Mouse (Mus musculus) CD8-positive naive resting alpha-beta T cell, adult 57 days (primary cell): ENCODE measurements around the gene Phb2. TPM values are rescaled to one million over a fixed set of nuclear protein-coding genes. Genes with fewer than 3 reads are reported as not detected.

Source experiments
- total RNA-seq: library from RNA; stranded (reverse); gene quantifications from one replicate; pipeline ENCODE4 v1.2.4, GENCODE M21; 2023

The Phb2 gene
- 159 TPM for total RNA-seq

DNA sequence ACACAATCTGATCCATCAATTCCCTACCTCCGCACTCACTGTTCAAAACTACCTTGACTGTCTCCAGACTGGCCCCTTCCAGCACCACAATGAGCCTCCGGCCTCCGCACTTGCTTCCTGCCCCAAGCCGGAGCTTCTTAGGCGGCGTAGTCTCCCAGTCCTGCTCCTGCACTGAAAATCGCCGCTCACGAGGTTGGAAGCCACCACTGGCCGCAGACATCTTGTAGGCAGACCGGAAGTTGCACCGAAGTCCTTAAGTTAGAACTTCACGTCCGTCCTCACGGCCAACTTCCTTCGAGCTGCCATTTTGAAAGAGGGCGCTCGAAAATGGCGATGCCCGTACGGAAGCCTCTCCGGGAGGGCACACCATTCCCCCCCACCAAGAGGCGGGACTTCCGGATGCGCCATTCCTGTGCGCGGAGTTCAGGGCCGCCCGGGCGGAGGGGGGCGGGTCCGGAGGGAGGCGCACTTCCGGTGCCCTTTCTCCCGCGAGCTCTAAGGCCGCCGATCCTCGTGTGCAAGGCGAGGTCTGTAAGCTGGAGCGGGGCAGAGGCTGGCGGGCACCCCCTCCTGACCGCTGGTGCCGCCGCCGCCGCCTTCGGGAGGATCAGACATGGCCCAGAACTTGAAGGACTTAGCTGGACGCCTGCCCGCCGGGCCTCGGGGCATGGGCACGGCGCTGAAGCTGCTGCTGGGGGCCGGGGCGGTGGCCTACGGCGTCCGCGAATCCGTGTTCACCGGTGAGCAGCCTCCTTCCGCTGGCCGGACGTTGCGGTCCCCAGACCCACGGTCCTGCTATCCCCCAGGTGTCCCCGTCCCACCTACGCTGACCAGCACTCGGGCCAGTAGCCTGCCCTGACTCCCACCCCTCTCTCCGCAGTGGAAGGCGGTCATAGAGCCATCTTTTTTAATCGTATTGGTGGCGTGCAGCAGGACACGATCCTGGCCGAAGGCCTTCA lies at the start of gene Phb2, which contains the start of gene Emg1:
Gene Phb2, plus strand, starts transcription at position 513 of the 959 bp plus-strand sequence.
Gene Emg1, minus strand, starts transcription at position 355 of the 959 bp plus-strand sequence.

DNA sequence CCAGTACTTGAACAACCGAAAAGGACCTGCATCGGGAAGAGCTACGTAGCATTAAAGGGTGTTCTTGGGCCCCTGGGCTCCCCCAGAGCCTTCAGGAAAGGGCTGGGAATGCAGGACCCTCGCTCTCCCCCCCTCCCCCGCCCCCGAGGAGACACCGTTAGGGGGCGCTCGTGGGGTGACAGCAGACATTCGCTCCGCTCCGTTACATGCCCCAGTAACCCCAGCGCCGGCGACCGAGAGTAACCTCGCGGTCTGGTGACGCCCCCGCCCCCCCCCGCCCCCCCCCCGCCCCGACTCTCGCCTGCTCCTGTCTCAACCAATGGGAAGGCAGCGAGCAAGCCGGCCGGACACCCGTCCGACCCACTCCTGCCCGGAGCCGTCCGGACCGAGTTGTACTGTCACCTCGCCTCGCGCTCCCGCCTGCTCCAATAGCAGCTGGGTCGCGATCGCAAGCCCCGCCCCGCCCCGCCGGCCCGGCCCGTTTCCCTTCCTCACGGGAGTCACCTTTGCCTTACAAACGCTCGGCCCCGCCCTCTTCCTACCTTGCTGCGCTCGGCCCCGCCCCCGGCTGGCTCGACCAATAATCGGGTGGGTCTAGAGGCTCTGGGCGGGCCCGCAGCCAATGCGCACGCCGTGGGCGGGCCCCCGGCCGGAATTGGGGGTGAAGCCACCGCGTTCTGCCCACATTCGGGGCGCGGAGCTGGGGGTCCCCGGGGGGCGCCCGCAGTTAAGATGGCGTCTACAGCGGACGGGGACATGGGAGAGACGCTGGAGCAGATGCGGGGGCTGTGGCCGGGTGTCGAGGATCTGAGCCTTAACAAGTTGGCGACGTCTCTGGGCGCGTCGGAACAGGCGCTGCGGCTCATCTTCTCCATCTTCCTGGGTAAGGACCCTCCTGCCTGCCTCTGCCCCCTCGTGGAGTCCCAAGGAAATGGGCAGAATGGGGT lies 49.4 kb upstream of the Phb2 start, which contains the start of gene Lpcat3:
Gene Lpcat3, plus strand, starts transcription at position 551 of the 947 bp plus-strand sequence.

DNA sequence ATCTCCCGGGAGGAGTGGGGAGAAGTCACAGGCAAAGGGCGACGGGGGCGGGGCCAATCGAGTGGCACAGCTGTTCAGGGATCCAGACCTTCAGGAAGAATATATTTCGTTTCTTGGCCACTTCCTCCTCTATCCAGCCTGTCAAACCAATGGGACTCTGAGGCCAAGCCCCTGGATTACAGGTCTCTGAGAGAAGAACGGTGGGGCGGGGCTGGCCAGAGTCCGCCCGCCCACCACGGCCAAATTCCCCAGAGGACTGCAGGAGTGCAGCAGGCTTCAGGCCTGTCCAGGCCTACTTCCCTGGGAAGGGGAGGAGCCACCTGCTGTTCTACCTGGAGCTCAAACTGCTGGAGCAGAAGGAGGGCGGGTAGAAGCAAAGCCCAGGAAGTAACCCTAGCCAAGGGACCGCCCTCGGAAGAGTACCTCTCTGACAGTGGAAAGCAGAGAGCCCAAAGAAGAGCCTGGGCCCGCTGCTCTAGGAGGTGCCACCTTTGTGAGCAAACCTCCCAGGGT lies 26.4 kb downstream of the Phb2 start, which contains the start of gene Ptpn6:
Gene Ptpn6, minus strand, starts transcription at position 204 of the 513 bp plus-strand sequence.

DNA sequence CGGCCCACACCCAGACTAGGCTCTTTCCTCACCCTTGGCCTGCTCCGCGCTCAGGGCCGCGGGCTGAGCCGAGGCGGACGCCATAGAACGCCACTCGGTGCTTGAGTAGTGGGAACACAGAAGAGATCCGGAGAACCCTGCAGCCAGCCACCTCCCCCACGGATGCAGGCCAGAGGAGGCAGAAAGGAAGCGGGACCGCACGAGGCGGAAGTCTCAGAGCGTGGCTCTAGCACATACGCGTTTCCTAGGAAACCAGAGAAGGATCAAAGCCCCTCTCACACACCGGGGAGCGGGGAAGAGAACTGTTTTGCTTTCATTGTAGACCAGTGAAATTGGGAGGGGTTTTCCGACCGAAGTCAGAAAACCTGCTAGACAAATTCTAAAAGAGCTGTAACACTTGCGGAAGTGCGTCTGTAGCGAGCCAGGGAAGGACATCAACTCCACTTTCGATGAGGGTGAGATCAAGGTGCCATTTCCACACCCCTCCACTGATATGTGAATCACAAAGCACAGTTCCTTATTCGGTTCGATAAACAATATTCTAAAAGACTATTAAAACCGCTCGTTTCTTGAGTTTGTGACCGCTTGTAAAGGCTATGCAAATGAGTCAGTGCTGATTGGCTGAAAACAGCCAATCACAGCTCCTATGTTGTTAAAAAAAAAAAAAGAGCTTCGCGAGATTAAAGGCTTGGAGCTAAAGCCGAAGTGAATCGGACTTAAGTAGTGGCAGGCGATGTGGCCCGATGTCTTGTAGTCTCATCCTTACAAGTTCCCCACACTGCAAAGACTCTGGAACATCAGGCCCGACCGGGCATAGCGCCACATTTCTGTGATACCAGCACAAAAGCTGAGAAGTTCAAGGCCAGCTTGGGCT lies 29.0 kb downstream of the Phb2 start, which contains the start of gene Grcc10:
Gene Grcc10, minus strand, starts transcription at position 487 of the 874 bp plus-strand sequence.

DNA sequence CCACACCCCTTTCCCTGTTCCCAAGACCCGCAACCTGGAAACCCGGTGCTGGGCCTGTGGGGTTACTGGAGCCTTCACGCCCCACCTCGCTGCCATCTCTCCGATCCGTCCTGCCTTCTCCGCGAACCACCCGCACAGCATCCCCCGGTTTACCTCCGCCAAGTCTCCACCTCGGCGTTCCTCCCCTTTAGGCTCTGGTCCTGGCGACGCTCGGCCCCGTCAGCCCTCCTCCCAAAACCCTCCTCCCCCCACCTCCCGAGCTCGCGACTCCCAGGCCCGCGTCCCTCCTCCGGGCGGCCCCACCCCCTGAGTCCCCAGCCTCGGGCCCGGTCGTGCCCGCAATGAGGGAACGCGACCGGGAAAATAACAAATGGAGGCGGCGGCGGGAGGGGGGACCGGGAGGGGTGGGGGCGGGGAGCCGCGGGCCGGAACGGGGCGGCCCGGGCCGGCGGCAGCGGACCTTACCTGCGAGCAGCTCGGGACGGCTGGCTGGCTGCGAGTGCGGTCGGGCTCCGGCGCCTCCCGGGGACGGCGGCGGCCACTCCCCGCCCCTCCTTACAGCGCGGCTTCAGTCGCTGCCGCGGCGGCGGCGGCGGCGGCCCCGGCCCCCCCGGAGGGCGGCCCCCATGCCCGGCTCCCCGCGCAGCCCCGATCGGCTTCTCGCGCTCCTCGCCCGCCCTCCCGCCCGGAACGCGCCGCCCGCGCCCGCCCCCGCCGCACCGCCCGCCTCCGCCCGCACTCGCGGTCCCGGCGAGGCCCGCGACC lies 43.9 kb downstream of the Phb2 start, which contains the start of the genes Gm45234 and Atn1:
Gene Gm45234, minus strand, starts transcription at position 191 of the 765 bp plus-strand sequence.
Gene Atn1, minus strand, starts transcription at position 694 of the 765 bp plus-strand sequence.

Other genes with a start within 250 kb of the Phb2 start
- gene Clstn3, start 247.5 kb upstream of the Phb2 start, total RNA-seq = 143 TPM
- 0.34 TPM for gene C1rl, start 219.2 kb upstream of the Phb2 start, total RNA-seq
- not detected for gene C1ra, start 199.9 kb upstream of the Phb2 start, total RNA-seq
- not detected for gene C1s1, start 170.0 kb upstream of the Phb2 start, total RNA-seq
- not detected for gene C1rb, start 142.0 kb upstream of the Phb2 start, total RNA-seq
- not detected for gene C1s2, start 76.3 kb upstream of the Phb2 start, total RNA-seq
- gene Lpcat3, start 49.3 kb upstream of the Phb2 start, total RNA-seq = 56.7 TPM
- gene Emg1, start 158 bp upstream of the Phb2 start, total RNA-seq = 154 TPM
- 191 TPM for gene Ptpn6, start 26.4 kb downstream of the Phb2 start, total RNA-seq
- 226 TPM for gene Grcc10, start 29.0 kb downstream of the Phb2 start, total RNA-seq
- gene Gm45234, start 43.7 kb downstream of the Phb2 start, total RNA-seq = 3.8 TPM
- gene Atn1, start 44.2 kb downstream of the Phb2 start, total RNA-seq = 107 TPM
- gene Eno2, start 57.3 kb downstream of the Phb2 start, total RNA-seq = 1.4 TPM
- 10.1 TPM for gene Lrrc23, start 67.4 kb downstream of the Phb2 start, total RNA-seq
- gene Spsb2, start 96.3 kb downstream of the Phb2 start, total RNA-seq = 3.6 TPM
- gene Tpi1, start 102.0 kb downstream of the Phb2 start, total RNA-seq = 26.1 TPM
- 79.3 TPM for gene Usp5, start 117.1 kb downstream of the Phb2 start, total RNA-seq
- 2.0 TPM for gene Cdca3, start 117.2 kb downstream of the Phb2 start, total RNA-seq
- not detected for gene Gnb3, start 127.9 kb downstream of the Phb2 start, total RNA-seq
- gene P3h3, start 145.4 kb downstream of the Phb2 start, total RNA-seq = not detected
- not detected for gene Gpr162, start 151.6 kb downstream of the Phb2 start, total RNA-seq
- 9.1 TPM for gene Cd4, start 175.9 kb downstream of the Phb2 start, total RNA-seq
- gene Lag3, start 199.4 kb downstream of the Phb2 start, total RNA-seq = 0.83 TPM
- 25.0 TPM for gene Ptms, start 207.8 kb downstream of the Phb2 start, total RNA-seq
- 77.4 TPM for gene Mlf2, start 219.1 kb downstream of the Phb2 start, total RNA-seq